Mouse (Mus musculus) heart, embryonic 11.5 days (tissue): ENCODE measurements around the gene Ssr2. TPM values are rescaled to one million over a fixed set of nuclear protein-coding genes. Genes with fewer than 3 reads are reported as not detected.
"Not testable (repeated sequence)": the region's sequence is repeated elsewhere in the genome, so short reads cannot be mapped to it uniquely, and the experiment has no call there.

ENCODE experiments used
- ATAC-seq: fragments of 200-750 bp; cut with Nextera tagmentation; replicated peaks from 2 replicates; pipeline ENCODE4 v1.8.0; 2017; ENCODE audit warnings: moderate library complexity; ENCODE audit not compliant: insufficient number of reproducible peaks, low FRiP score, low TSS enrichment
- H3K27ac ChIP-seq: fragments of 300-500 bp; sonication (generic); 2 replicates; pipeline ENCODE4 v1.5.1; 2014; ENCODE audit warnings: mild to moderate bottlenecking, low read depth, low read length
- H3K27me3 ChIP-seq: fragments of 300-500 bp; sonication (generic); 2 replicates; pipeline ENCODE4 v1.6.1; 2014; ENCODE audit warnings: mild to moderate bottlenecking, low read length, mixed read lengths; ENCODE audit not compliant: control insufficient read depth, insufficient read depth
- H3K36me3 ChIP-seq: fragments of 300-500 bp; sonication (generic); 2 replicates; pipeline ENCODE4 v1.6.1; 2014; ENCODE audit warnings: mild to moderate bottlenecking, low read length, moderate library complexity, mixed read lengths; ENCODE audit not compliant: control insufficient read depth, insufficient read depth
- H3K4me1 ChIP-seq: fragments of 300-500 bp; sonication (generic); 2 replicates; pipeline ENCODE4 v1.6.1; 2014; ENCODE audit warnings: low read length; ENCODE audit not compliant: control insufficient read depth, insufficient read depth
- H3K4me2 ChIP-seq: fragments of 300-500 bp; sonication (generic); 2 replicates; pipeline ENCODE4 v1.6.1; 2014; ENCODE audit warnings: mild to moderate bottlenecking, moderate library complexity
- H3K4me3 ChIP-seq: fragments of 300-500 bp; sonication (generic); 2 replicates; pipeline ENCODE4 v1.5.1; 2014; ENCODE audit warnings: low read depth, low read length
- H3K9ac ChIP-seq: fragments of 300-500 bp; sonication (generic); 2 replicates; pipeline ENCODE4 v1.6.1; 2014; ENCODE audit warnings: mild to moderate bottlenecking, low read depth, low read length, moderate library complexity
- H3K9me3 ChIP-seq: fragments of 300-500 bp; sonication (generic); replicated peaks from 2 replicates; pipeline ENCODE4 v1.6.1; 2016; ENCODE audit warnings: low read length; ENCODE audit not compliant: control insufficient read depth
- WGBS: fragments of 180-500 bp; shearing (Covaris S2); extraction: QIAGEN DNeasy Blood & Tissue Kit; methylation state at CpG from one replicate; pipeline ENCODE4 v1.1.7; 2014; ENCODE audit not compliant: insufficient replicate concordance; 5-methylcytosine and 5-hydroxymethylcytosine counted together
- polyA plus RNA-seq: library from polyadenylated mRNA; unstranded; fragments of >200 nt; fragmentation: Nextera tagmentation; extraction: Ambion mirVana; gene quantifications from 2 replicates; pipeline ENCODE4 v1.2.1, GENCODE M21; 2014

Ssr2 gene
- polyA plus RNA-seq, 1 experiment from 2014 or later = 206 TPM

DNA sequence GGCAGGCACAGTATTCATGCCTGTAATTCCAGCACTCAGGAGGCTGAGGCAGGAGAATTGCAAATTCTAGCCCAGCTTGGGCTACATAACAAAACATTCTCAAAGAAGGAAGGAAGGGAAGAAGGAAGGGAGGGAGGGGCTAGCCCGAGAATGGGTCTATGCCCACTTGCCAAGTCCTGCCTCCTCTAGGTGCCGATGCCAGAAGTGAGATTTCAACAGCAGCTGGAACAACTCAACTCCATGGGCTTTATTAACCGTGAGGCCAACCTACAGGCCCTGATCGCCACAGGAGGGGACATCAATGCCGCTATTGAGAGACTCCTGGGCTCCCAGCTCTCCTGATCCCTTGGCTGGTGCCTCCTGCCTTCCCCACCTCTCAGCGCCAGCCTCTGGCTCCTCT is 7.8 kb upstream of the Ssr2 start:
- 91% methylated on average over 6 of the region's 6 CpGs for WGBS
- Histone ChIP-seq H3K9me3 (no peaks in the 10 kb centered on the region), H3K9ac (no peak overlapping the region), H3K4me3 (no peak overlapping the region), H3K4me1 (no peaks in the 10 kb centered on the region), H3K27me3 (no peaks in the 10 kb centered on the region), H3K36me3 (peaks cover 64% of the 10 kb centered on the region), H3K27ac (no peak overlapping the region), H3K4me2 (no peak overlapping the region)
- no peak for ATAC-seq

- no peak overlapping the region for H3K27ac ChIP-seq
- H3K9me3 ChIP-seq = no peaks in the 10 kb centered on the region
- no peak overlapping the region for H3K9ac ChIP-seq
- H3K4me1 ChIP-seq = no peaks in the 10 kb centered on the region
- H3K4me2 ChIP-seq = no peak overlapping the region
- 92% methylated on average over 2 of the region's 2 CpGs for WGBS
- ATAC-seq = no peak
- peaks cover 57% of the 10 kb centered on the region for H3K36me3 ChIP-seq
- no peaks in the 10 kb centered on the region for H3K27me3 ChIP-seq
- H3K4me3 ChIP-seq = no peak overlapping the region
These were observed 7.1 kb upstream of the Ssr2 start for GRCm38 (mm10) chr3:88568615-88569014.

- no peak overlapping the region for H3K4me3 ChIP-seq
- no peaks in the 10 kb centered on the region for H3K27me3 ChIP-seq
- no peak overlapping the region for H3K4me2 ChIP-seq
- H3K4me1 ChIP-seq = no peaks in the 10 kb centered on the region
- peaks cover 53% of the 10 kb centered on the region for H3K36me3 ChIP-seq
- H3K9ac ChIP-seq = no peak overlapping the region
- no peaks in the 10 kb centered on the region for H3K9me3 ChIP-seq
- WGBS = 94% methylated on average over 2 of the region's 2 CpGs
- H3K27ac ChIP-seq = no peak overlapping the region
- no peak for ATAC-seq
These were observed 6.6 kb upstream of the Ssr2 start for GRCm38 (mm10) chr3:88569093-88569492.

GRCm38 (mm10) chr3:88569694-88570093 is 6.0 kb upstream of the Ssr2 start:
- H3K27ac ChIP-seq = no peak overlapping the region
- no peaks in the 10 kb centered on the region for H3K4me1 ChIP-seq
- H3K36me3 ChIP-seq = peaks cover 47% of the 10 kb centered on the region
- 89% methylated on average over 5 of the region's 5 CpGs for WGBS
- no peak for ATAC-seq
- no peaks in the 10 kb centered on the region for H3K27me3 ChIP-seq
- H3K4me3 ChIP-seq = no peak overlapping the region
- H3K9me3 ChIP-seq = no peaks in the 10 kb centered on the region
- H3K4me2 ChIP-seq = no peak overlapping the region
- H3K9ac ChIP-seq = no peak overlapping the region

DNA sequence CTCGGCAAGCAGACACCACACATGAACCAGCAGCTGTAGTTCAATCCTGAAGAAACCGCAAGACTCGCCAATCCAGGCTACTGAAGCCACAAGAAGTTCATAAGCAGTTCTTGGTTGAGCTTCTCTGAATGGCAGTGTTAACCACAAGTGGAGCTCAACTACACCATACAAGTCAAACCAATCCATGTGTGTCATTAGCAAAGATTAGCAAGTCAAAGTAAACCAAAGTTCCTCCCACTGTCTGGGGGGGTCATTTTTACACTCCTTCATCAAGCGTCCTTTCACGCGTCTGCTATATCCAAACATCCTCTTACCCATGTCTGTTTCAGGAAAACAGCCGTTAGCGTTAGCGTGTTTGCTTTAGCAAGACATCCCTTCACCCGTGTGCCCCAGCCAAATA is 5.3 kb upstream of the Ssr2 start:
- no peak overlapping the region for H3K4me3 ChIP-seq
- peaks cover 41% of the 10 kb centered on the region for H3K36me3 ChIP-seq
- no peak overlapping the region for H3K9ac ChIP-seq
- no peaks in the 10 kb centered on the region for H3K4me1 ChIP-seq
- ATAC-seq = no peak
- no peak overlapping the region for H3K27ac ChIP-seq
- WGBS = 90% methylated on average over 10 of the region's 10 CpGs
- no peaks in the 10 kb centered on the region for H3K9me3 ChIP-seq
- H3K4me2 ChIP-seq = no peak overlapping the region
- no peaks in the 10 kb centered on the region for H3K27me3 ChIP-seq

GRCm38 (mm10) chr3:88571856-88572255 is 3.8 kb upstream of the Ssr2 start:
- Histone ChIP-seq H3K4me1 (no peaks in the 10 kb centered on the region), H3K4me2 (no peak overlapping the region), H3K9me3 (no peaks in the 10 kb centered on the region), H3K27me3 (no peaks in the 10 kb centered on the region), H3K27ac (no peak overlapping the region), H3K4me3 (no peak overlapping the region), H3K36me3 (peaks cover 29% of the 10 kb centered on the region), H3K9ac (no peak overlapping the region)
- ATAC-seq = no peak
- WGBS = 70% methylated on average over 1 of the region's 1 CpGs

GRCm38 (mm10) chr3:88572835-88573234 is 2.8 kb upstream of the Ssr2 start:
- Histone ChIP-seq H3K27me3 (no peaks in the 10 kb centered on the region), H3K27ac (no peak overlapping the region), H3K9me3 (no peaks in the 10 kb centered on the region), H3K36me3 (peaks cover 23% of the 10 kb centered on the region), H3K4me3 (no peak overlapping the region), H3K4me2 (no peak overlapping the region), H3K9ac (no peak overlapping the region), H3K4me1 (no peaks in the 10 kb centered on the region)
- 82% methylated on average over 2 of the region's 2 CpGs for WGBS
- ATAC-seq = no peak

GRCm38 (mm10) chr3:88573810-88574209 is 1.9 kb upstream of the Ssr2 start:
- peaks cover 13% of the 10 kb centered on the region for H3K36me3 ChIP-seq
- H3K4me1 ChIP-seq = no peaks in the 10 kb centered on the region
- WGBS = 80% methylated on average over 2 of the region's 2 CpGs
- no peaks in the 10 kb centered on the region for H3K9me3 ChIP-seq
- no peaks in the 10 kb centered on the region for H3K27me3 ChIP-seq
- no peak overlapping the region for H3K4me3 ChIP-seq
- no peak overlapping the region for H3K4me2 ChIP-seq
- H3K9ac ChIP-seq = no peak overlapping the region
- ATAC-seq = no peak
- H3K27ac ChIP-seq = no peak overlapping the region

GRCm38 (mm10) chr3:88577846-88578245 is 2.2 kb downstream of the Ssr2 start:
- ATAC-seq = not testable (repeated sequence)
- WGBS = 81% methylated on average over 5 of the region's 5 CpGs

More at GRCm38 (mm10) chr3:88577846-88578245, 2.2 kb downstream of the Ssr2 start:
- not testable (repeated sequence) for H3K9me3 ChIP-seq, H3K36me3 ChIP-seq, H3K4me1 ChIP-seq, H3K4me3 ChIP-seq, H3K27ac ChIP-seq, H3K27me3 ChIP-seq, H3K9ac ChIP-seq, H3K4me2 ChIP-seq
